Mouse (Mus musculus) B cell, adult 62 days (primary cell): Measurements from ENCODE around the gene Tas2r122. TPM values are rescaled to one million over a fixed set of nuclear protein-coding genes. Genes with fewer than 3 reads are reported as not detected.

ENCODE experiments used
- total RNA-seq: library from RNA; stranded (reverse); gene quantifications from 4 replicates; pipeline ENCODE4 v1.2.4, GENCODE M21; 2023

The Tas2r122 gene
- total RNA-seq: not detected in 4 replicates

GRCm38 (mm10) chr6:132711828-132712227 is at the start of gene Tas2r122:
TSS of gene Tas2r122 (minus strand) at chr6:132711928.

GRCm38 (mm10) chr6:132754430-132754829 is 42.7 kb upstream of the Tas2r122 start, which contains the start of gene Tas2r124:
TSS of gene Tas2r124 (plus strand) at chr6:132754730.

GRCm38 (mm10) chr6:132737935-132738334 is 26.2 kb upstream of the Tas2r122 start, which contains the start of gene Tas2r115:
TSS of gene Tas2r115 (minus strand) at chr6:132738035.

GRCm38 (mm10) chr6:132700907-132701306 is 10.8 kb downstream of the Tas2r122 start, which contains the start of gene Tas2r121:
TSS of gene Tas2r121 (minus strand) at chr6:132701007.

Other genes starting within 250 kb of the Tas2r122 start
- gene Prh1, start 142.1 kb downstream of the Tas2r122 start, total RNA-seq: not detected in 4 replicates
- not detected in 4 replicates for gene Prp2, start 116.0 kb downstream of the Tas2r122 start, total RNA-seq
- gene A630073D07Rik, start 60.4 kb downstream of the Tas2r122 start, total RNA-seq: not detected in 4 replicates
- not detected in 4 replicates for gene Tas2r120, start 55.0 kb downstream of the Tas2r122 start, total RNA-seq
- gene Tas2r121, start 10.9 kb downstream of the Tas2r122 start, total RNA-seq: not detected in 4 replicates
- gene Tas2r115, start 26.1 kb upstream of the Tas2r122 start, total RNA-seq: not detected in 4 replicates
- not detected in 4 replicates for gene Tas2r124, start 42.8 kb upstream of the Tas2r122 start, total RNA-seq
- gene Tas2r102, start 50.2 kb upstream of the Tas2r122 start, total RNA-seq: not detected in 4 replicates
- not detected in 4 replicates for gene Tas2r136, start 66.2 kb upstream of the Tas2r122 start, total RNA-seq
- not detected in 4 replicates for gene Tas2r117, start 90.9 kb upstream of the Tas2r122 start, total RNA-seq
- gene Tas2r123, start 135.2 kb upstream of the Tas2r122 start, total RNA-seq: not detected in 4 replicates
- not detected in 4 replicates for gene Tas2r116, start 143.5 kb upstream of the Tas2r122 start, total RNA-seq
- not detected in 4 replicates for gene Tas2r110, start 156.1 kb upstream of the Tas2r122 start, total RNA-seq
- not detected in 4 replicates for gene Tas2r113, start 181.1 kb upstream of the Tas2r122 start, total RNA-seq
- not detected in 4 replicates for gene Tas2r125, start 197.7 kb upstream of the Tas2r122 start, total RNA-seq
- gene Tas2r129, start 239.2 kb upstream of the Tas2r122 start, total RNA-seq: not detected in 4 replicates
- not detected in 4 replicates for gene Tas2r131, start 246.0 kb upstream of the Tas2r122 start, total RNA-seq